In the genomic region with DNA sequence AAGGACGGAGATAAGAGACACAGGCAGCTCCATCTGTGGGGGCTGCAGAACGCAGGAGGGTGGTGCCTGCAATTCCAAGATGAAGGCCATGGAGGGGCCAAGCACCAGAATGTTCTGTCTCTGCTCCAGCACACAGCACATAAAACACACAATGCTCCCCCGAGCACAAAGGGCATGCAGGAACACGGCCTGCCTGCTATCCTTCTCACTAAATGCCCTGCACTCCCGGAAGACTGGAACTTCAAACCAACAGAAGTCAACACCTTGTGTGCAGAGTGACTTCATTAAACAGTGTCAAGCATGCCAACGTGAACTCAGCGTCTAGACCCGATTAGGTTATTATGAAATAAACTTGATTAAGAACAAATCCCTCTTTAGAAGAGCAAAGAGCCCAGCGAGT, we compare ENCODE assay signal across 21 mouse cellular contexts.
DNase-seq lines count a peak whose midpoint lies in the region; ATAC-seq lines count a peak whose summit lies in the region.
"Had no signal": no experiment of that assay in that cellular context is flagged by ENCODE, and none has a peak within 500 bp of the region (broad histone marks: within the 10 kb centered on the region; RNA-seq: fewer than 3 reads in every experiment).

No protein-coding gene starts in this region.

- no peak overlapping the region for H3K4me2 ChIP-seq in forebrain, embryonic 13.5 days
- H3K4me2 ChIP-seq in kidney, embryonic 15.5 days = no peak overlapping the region
- 0 out of 2 replicates have a peak overlapping the region, but pooled peaks have one; percentile 4 for H3K4me2 ChIP-seq in embryonic facial prominence, embryonic 14.5 days (ENCODE audit: low read depth, low read length)
- peak overlapping the region; percentile 28 for H3K4me2 ChIP-seq in limb, embryonic 13.5 days (replicated peaks)
- H3K4me2 ChIP-seq: liver, embryonic 11.5 days; lung, embryonic 14.5 days; neural tube, embryonic 12.5 days had no signal

- no peaks in the 10 kb centered on the region for H3K27me3 ChIP-seq in forebrain, embryonic 10.5 days (ENCODE audit: poor library complexity, severe bottlenecking)
- no peaks in the 10 kb centered on the region for H3K27me3 ChIP-seq in forebrain, embryonic 13.5 days
- no peaks in the 10 kb centered on the region for H3K27me3 ChIP-seq in kidney, embryonic 15.5 days
- no peaks in the 10 kb centered on the region for H3K27me3 ChIP-seq in embryonic facial prominence, embryonic 14.5 days (replicated peaks; ENCODE audit: control insufficient read depth, insufficient read depth, low read length)
- 0 out of 2 replicates have a peak, but pooled peaks cover 2% of the 10 kb centered on the region for H3K27me3 ChIP-seq in limb, embryonic 13.5 days
- H3K27me3 ChIP-seq: neural tube, embryonic 12.5 days had no signal

- peaks cover 21% of the 10 kb centered on the region for H3K36me3 ChIP-seq in forebrain, embryonic 10.5 days (replicated peaks)
- H3K36me3 ChIP-seq in forebrain, embryonic 13.5 days (ENCODE audit: poor library complexity, severe bottlenecking) = no peaks in the 10 kb centered on the region
- no peaks in the 10 kb centered on the region; the same call in 1 of the 2 replicates for H3K36me3 ChIP-seq in kidney, embryonic 15.5 days
- 0 out of 2 replicates have a peak, but pooled peaks cover 4% of the 10 kb centered on the region for H3K36me3 ChIP-seq in embryonic facial prominence, embryonic 14.5 days (ENCODE audit: control insufficient read depth, insufficient read depth, low read length)
- peaks cover 7% of the 10 kb centered on the region; the same call in 1 of the 2 replicates for H3K36me3 ChIP-seq in limb, embryonic 13.5 days
- H3K36me3 ChIP-seq: neural tube, embryonic 12.5 days had no signal

- H3K9me3 ChIP-seq in forebrain, embryonic 10.5 days = peaks cover 5% of the 10 kb centered on the region; the same call in 1 of the 2 replicates
- no peaks in the 10 kb centered on the region for H3K9me3 ChIP-seq in forebrain, embryonic 13.5 days (replicated peaks)
- H3K9me3 ChIP-seq in kidney, embryonic 15.5 days (replicated peaks) = no peaks in the 10 kb centered on the region
- H3K9me3 ChIP-seq in embryonic facial prominence, embryonic 14.5 days (ENCODE audit: control insufficient read depth, low read length) = 0 out of 2 replicates have a peak, but pooled peaks cover 4% of the 10 kb centered on the region
- no peaks in the 10 kb centered on the region for H3K9me3 ChIP-seq in limb, embryonic 13.5 days
- H3K9me3 ChIP-seq: neural tube, embryonic 12.5 days had no signal

- peak; percentile 25 for DNase-seq in forebrain, embryonic 10.5 days (ENCODE audit: extremely low spot score, low spot score)
- no peak for DNase-seq in kidney, postnatal 36 days
- no peak for DNase-seq in embryonic facial prominence, embryonic 14.5 days (ENCODE audit: low spot score)
- no peak for DNase-seq in thymus, postnatal 36 days
- DNase-seq: adrenal gland, postnatal 10 days; cerebellum, adult 9-11 months; embryo, embryonic 11 days; gastrocnemius, postnatal 10 days; kidney, adult 18-20 months; lung, embryonic 14.5 days; retina, postnatal 1 day; thymus, postnatal 4 days had no signal

- WGBS in forebrain, embryonic 10.5 days = 39% methylated on average over 9 of the region's 9 CpGs
- 17% methylated on average over 9 of the region's 9 CpGs for WGBS in forebrain, embryonic 13.5 days
- 43% methylated on average over 9 of the region's 9 CpGs for WGBS in kidney, embryonic 15.5 days
- WGBS in embryonic facial prominence, embryonic 14.5 days = 35% methylated on average over 9 of the region's 9 CpGs
- 7% methylated on average over 9 of the region's 9 CpGs for WGBS in limb, embryonic 13.5 days

- H3K4me1 ChIP-seq in forebrain, embryonic 10.5 days = peaks cover 86% of the 10 kb centered on the region
- H3K4me1 ChIP-seq in forebrain, embryonic 13.5 days = peaks cover 55% of the 10 kb centered on the region
- H3K4me1 ChIP-seq in kidney, embryonic 15.5 days = peaks cover 79% of the 10 kb centered on the region
- H3K4me1 ChIP-seq in embryonic facial prominence, embryonic 14.5 days (ENCODE audit: control insufficient read depth, insufficient read depth, low read length) = peaks cover 65% of the 10 kb centered on the region
- peaks cover 94% of the 10 kb centered on the region for H3K4me1 ChIP-seq in limb, embryonic 13.5 days

- no peak overlapping the region for H3K9ac ChIP-seq in forebrain, embryonic 13.5 days
- no peak overlapping the region for H3K9ac ChIP-seq in kidney, embryonic 15.5 days
- H3K9ac ChIP-seq in embryonic facial prominence, embryonic 14.5 days (ENCODE audit: low read depth, low read length) = 0 out of 2 replicates have a peak overlapping the region, but pooled peaks have one; percentile 16
- 0 out of 2 replicates have a peak overlapping the region, but pooled peaks have one; percentile 5 for H3K9ac ChIP-seq in limb, embryonic 13.5 days
- H3K9ac ChIP-seq: lung, embryonic 14.5 days; neural tube, embryonic 12.5 days had no signal

- peak overlapping the region; percentile 80 for H3K27ac ChIP-seq in forebrain, embryonic 10.5 days
- H3K27ac ChIP-seq in forebrain, embryonic 13.5 days = no peak overlapping the region
- H3K27ac ChIP-seq in kidney, embryonic 15.5 days = peak overlapping the region; percentile 43; the same call in 1 of the 2 replicates
- peak overlapping the region; percentile 76 for H3K27ac ChIP-seq in embryonic facial prominence, embryonic 14.5 days (replicated peaks; ENCODE audit: low read depth, low read length)
- H3K27ac ChIP-seq in limb, embryonic 13.5 days = peak overlapping the region; percentile 75
- H3K27ac ChIP-seq: layer of hippocampus, adult 2 months; left cerebral cortex, adult 2 months; neural tube, embryonic 12.5 days had no signal

- ATAC-seq in forebrain, embryonic 13.5 days = no peak
- no peak for ATAC-seq in kidney, embryonic 15.5 days (replicated peaks; ENCODE audit: low FRiP score)
- ATAC-seq in embryonic facial prominence, embryonic 14.5 days (ENCODE audit: low read depth) = no peak
- ATAC-seq in limb, embryonic 13.5 days (ENCODE audit: low FRiP score, low read depth) = no peak
- ATAC-seq in megakaryocyte progenitor cell, adult 5-6 weeks (replicated peaks; ENCODE audit: poor library complexity) = no peak

- no peak overlapping the region for H3K4me3 ChIP-seq in forebrain, embryonic 10.5 days
- no peak overlapping the region for H3K4me3 ChIP-seq in forebrain, embryonic 13.5 days
- no peak overlapping the region for H3K4me3 ChIP-seq in kidney, embryonic 15.5 days (replicated peaks)
- H3K4me3 ChIP-seq in embryonic facial prominence, embryonic 14.5 days (ENCODE audit: low read depth, low read length) = no peak overlapping the region
- H3K4me3 ChIP-seq in limb, embryonic 13.5 days = no peak overlapping the region
- H3K4me3 ChIP-seq: layer of hippocampus, adult 2 months; left cerebral cortex, adult 2 months; megakaryocyte, embryonic 14.5 days; neural tube, embryonic 12.5 days had no signal

Comparison
In these comparisons a context has a peak if more than half of its experiments do, and no peak if none do; other contexts are left out.
1. H3K4me2 ChIP-seq: peak in embryonic facial prominence, embryonic 14.5 days (single experiment) and limb, embryonic 13.5 days (single experiment); none in forebrain, embryonic 13.5 days (single experiment) and kidney, embryonic 15.5 days (single experiment).
2. H3K9ac ChIP-seq: peak in embryonic facial prominence, embryonic 14.5 days (single experiment) and limb, embryonic 13.5 days (single experiment); none in forebrain, embryonic 13.5 days (single experiment) and kidney, embryonic 15.5 days (single experiment).